Mouse (Mus musculus) bone marrow macrophage, adult 2 months (primary cell): Measurements from ENCODE around the gene Acin1.

Experiments used
- CTCF ChIP-seq: IDR thresholded peaks from 2 replicates; pipeline ENCODE4 v1.5.1; 2012; ENCODE audit warnings: low read depth, mild to moderate bottlenecking, low read length, moderate library complexity
- POLR2A ChIP-seq: IDR thresholded peaks from 2 replicates; pipeline ENCODE4 v1.6.1; 2012; ENCODE audit warnings: mild to moderate bottlenecking, low read depth, low read length, borderline replicate concordance

DNA sequence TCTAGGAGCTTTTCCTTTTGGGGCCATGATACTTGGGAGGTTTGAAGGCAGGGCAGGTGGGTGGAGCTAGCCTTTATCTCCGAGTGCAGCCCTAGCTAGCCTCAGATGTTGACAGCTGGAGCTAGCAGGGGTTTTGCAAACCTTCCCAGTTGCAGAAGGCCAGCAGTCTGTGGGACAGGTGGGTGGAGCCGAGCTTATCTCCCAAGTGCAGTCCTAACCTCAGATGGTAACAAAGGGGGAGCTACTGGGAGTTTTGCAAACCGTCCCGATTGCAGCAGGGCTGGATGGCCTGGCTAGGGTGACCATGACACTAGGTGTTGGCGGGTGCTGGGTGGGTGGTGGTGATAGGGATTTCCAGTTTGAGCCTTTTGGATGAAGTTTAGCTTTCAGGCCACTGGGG lies 19.1 kb upstream of the Acin1 start:
- TF ChIP-seq POLR2A (no peak), CTCF (no peak)
